Mouse (Mus musculus) G1E (cell line): ENCODE measurements around the gene Psmc3ip.

Experiments
- CTCF ChIP-seq: IDR thresholded peaks from 2 replicates; pipeline ENCODE4 v1.5.1; 2012; ENCODE audit warnings: low read depth, low read length, inconsistent platforms, mixed read lengths
- GATA1 ChIP-seq: IDR thresholded peaks from 2 replicates; pipeline ENCODE4 v1.6.1; 2012; ENCODE audit warnings: borderline replicate concordance, low read length, inconsistent platforms, mixed read lengths
- GATA2 ChIP-seq: IDR thresholded peaks from 2 replicates; pipeline ENCODE4 v1.6.1; 2012; ENCODE audit warnings: low read depth, low read length, inconsistent platforms, borderline replicate concordance
- POLR2AphosphoS5 ChIP-seq: IDR thresholded peaks from 2 replicates; pipeline ENCODE4 v1.6.1; 2012; ENCODE audit warnings: low read depth, low read length, inconsistent platforms; ENCODE audit not compliant: insufficient replicate concordance
- TAL1 ChIP-seq: conservative IDR thresholded peaks from 2 replicates; pipeline ENCODE4 v1.6.1; 2012; ENCODE audit warnings: low read depth, low read length, inconsistent platforms, mixed read lengths

DNA sequence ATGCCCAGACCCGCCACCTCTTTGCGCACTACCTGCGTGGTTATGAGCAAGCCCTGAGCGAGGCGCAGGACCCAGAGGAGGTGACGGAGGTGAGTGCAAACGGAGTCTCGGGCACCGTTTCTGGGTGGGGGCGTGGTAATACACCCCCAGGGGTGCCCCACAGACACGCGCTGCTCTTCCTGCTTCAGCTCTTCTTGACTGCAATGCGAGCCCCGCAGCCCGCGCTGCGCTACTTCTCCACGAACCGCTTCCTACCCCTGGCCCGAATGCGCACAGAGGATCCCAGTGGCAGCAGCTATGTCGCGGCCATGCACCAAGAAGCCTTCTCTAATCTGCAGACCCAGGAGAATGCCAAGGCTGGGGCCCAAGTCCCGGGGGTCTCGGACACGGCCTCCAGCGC is 15.5 kb downstream of the Psmc3ip start:
- no peak for TF ChIP-seq CTCF
- TF ChIP-seq TAL1, result no peak
- no peak for TF ChIP-seq POLR2AphosphoS5
- no peak for TF ChIP-seq GATA1
- TF ChIP-seq GATA2, result no peak
